Mouse (Mus musculus) spleen, adult 2 months (tissue): Measurements from ENCODE around the gene Fahd1.

Experiments
- CTCF ChIP-seq: fragments of 200-500 bp; IDR thresholded peaks from 2 replicates; pipeline ENCODE4 v1.5.1; 2011; ENCODE audit warnings: mild to moderate bottlenecking, inconsistent platforms; ENCODE audit not compliant: insufficient read depth, insufficient read length, insufficient replicate concordance; ENCODE audit errors: extremely low read depth
- POLR2A ChIP-seq: fragments of 200-500 bp; IDR thresholded peaks from 2 replicates; pipeline ENCODE4 v1.6.1; 2011; ENCODE audit warnings: low read depth, low read length, inconsistent platforms

DNA sequence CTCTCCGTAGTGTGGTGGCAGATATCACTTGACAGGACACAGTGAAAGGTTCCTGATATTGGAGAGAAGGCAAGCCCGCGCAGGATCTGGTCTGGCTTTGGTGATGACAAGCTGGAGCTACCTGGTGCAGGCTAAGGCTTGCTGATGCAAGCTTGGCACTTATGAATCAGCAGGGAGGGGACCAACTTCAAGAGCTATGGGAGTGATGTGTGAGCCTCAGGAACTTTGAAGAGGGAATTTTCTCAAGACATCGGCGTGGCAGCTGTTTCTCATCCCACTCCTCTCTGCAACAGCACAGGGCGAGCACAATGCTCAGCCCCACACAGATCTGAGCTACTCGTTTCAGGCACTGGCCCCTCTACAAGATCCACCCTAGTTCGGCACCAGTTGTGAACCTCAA lies 10.3 kb downstream of the Fahd1 start, which contains the start of gene Hagh:
- TF ChIP-seq POLR2A (no peak), CTCF (no peak)
